Mouse (Mus musculus): ENCODE results near the gene Elavl4. TPM values are rescaled to one million over a fixed set of nuclear protein-coding genes. Genes with fewer than 3 reads are reported as not detected.

Elavl4 gene
- polyA plus RNA-seq (2014; fragmentation: Nextera tagmentation; extraction: Ambion mirVana) = 350 and 366 TPM in 2 replicates

GRCm38 (mm10) chr4:110351178-110352000, at the start of gene Elavl4:
TSS of gene Elavl4 (minus strand) at chr4:110351909.
- no peaks in the 10 kb centered on the region for H3K36me3 ChIP-seq (ENCODE audit: control insufficient read depth, insufficient read depth, low read length)
- H3K9me3 ChIP-seq (ENCODE audit: control insufficient read depth, low read length) = no peaks in the 10 kb centered on the region
- WGBS = under 1% methylated on average over 75 of the region's 75 CpGs
- peak; percentile 96 for ATAC-seq (ENCODE audit: low FRiP score, low TSS enrichment)
- H3K4me1 ChIP-seq (ENCODE audit: control insufficient read depth, insufficient read depth, low read length) = 0 out of 2 replicates have a peak, but pooled peaks cover 8% of the 10 kb centered on the region
- H3K4me3 ChIP-seq (replicated peaks; ENCODE audit: low read depth, low read length) = peak within 1 kb of the TSS; percentile 56
- H3K9ac ChIP-seq (replicated peaks; ENCODE audit: low read length) = peak within 1 kb of the TSS; percentile 84
- no peaks in the 10 kb centered on the region for H3K27me3 ChIP-seq (ENCODE audit: control insufficient read depth, insufficient read depth, low read length)
- H3K4me2 ChIP-seq (ENCODE audit: low read length) = peak within 1 kb of the TSS; percentile 63
- peak within 1 kb of the TSS; percentile 83 for H3K27ac ChIP-seq (replicated peaks; ENCODE audit: low read depth, low read length)
- DNase-seq = peak; percentile 90

GRCm38 (mm10) chr4:110397618-110398045, 45.9 kb upstream of the Elavl4 start, which contains the start of gene Agbl4:
TSS of gene Agbl4 (plus strand) at chr4:110397661.
- Histone ChIP-seq H3K9me3 (ENCODE audit: control insufficient read depth, low read length) (no peaks in the 10 kb centered on the region), H3K27ac (replicated peaks; ENCODE audit: low read depth, low read length) (0 out of 2 replicates have a peak within 1 kb of the TSS, but pooled peaks have one; percentile 4), H3K9ac (replicated peaks; ENCODE audit: low read length) (peak within 1 kb of the TSS; percentile 59), H3K4me2 (ENCODE audit: low read length) (peak within 1 kb of the TSS; percentile 60), H3K4me1 (ENCODE audit: control insufficient read depth, insufficient read depth, low read length) (peaks cover 3% of the 10 kb centered on the region; the same call in 1 of the 2 replicates), H3K36me3 (ENCODE audit: control insufficient read depth, insufficient read depth, low read length) (no peaks in the 10 kb centered on the region), H3K4me3 (replicated peaks; ENCODE audit: low read depth, low read length) (peak within 1 kb of the TSS; percentile 54), H3K27me3 (ENCODE audit: control insufficient read depth, insufficient read depth, low read length) (no peaks in the 10 kb centered on the region)
- under 1% methylated on average over 27 of the region's 27 CpGs for WGBS
- ATAC-seq (ENCODE audit: low FRiP score, low TSS enrichment) (peak; percentile 95), DNase-seq (peak; percentile 91)

GRCm38 (mm10) chr4:110396221-110396620, 44.5 kb upstream of the Elavl4 start:
- Histone ChIP-seq H3K4me2 (ENCODE audit: low read length) (no peak overlapping the region), H3K9ac (replicated peaks; ENCODE audit: low read length) (no peak overlapping the region), H3K4me3 (replicated peaks; ENCODE audit: low read depth, low read length) (no peak overlapping the region), H3K27ac (replicated peaks; ENCODE audit: low read depth, low read length) (no peak overlapping the region), H3K36me3 (ENCODE audit: control insufficient read depth, insufficient read depth, low read length) (no peaks in the 10 kb centered on the region), H3K27me3 (ENCODE audit: control insufficient read depth, insufficient read depth, low read length) (no peaks in the 10 kb centered on the region), H3K4me1 (ENCODE audit: control insufficient read depth, insufficient read depth, low read length) (peaks cover 3% of the 10 kb centered on the region; the same call in 1 of the 2 replicates), H3K9me3 (ENCODE audit: control insufficient read depth, low read length) (no peaks in the 10 kb centered on the region)
- DNase-seq = no peak
- 81% methylated on average over 5 of the region's 5 CpGs for WGBS
- ATAC-seq (ENCODE audit: low FRiP score, low TSS enrichment) = no peak

- ATAC-seq (ENCODE audit: low FRiP score, low TSS enrichment) (no peak), DNase-seq (no peak)
- H3K4me2 ChIP-seq (ENCODE audit: low read length) = no peak overlapping the region
Measured at GRCm38 (mm10) chr4:110360568-110360967, 8.9 kb upstream of the Elavl4 start.

GRCm38 (mm10) chr4:110352001-110352369, 276 bp upstream of the Elavl4 start:
- Histone ChIP-seq H3K9me3 (ENCODE audit: control insufficient read depth, low read length) (no peaks in the 10 kb centered on the region), H3K27ac (replicated peaks; ENCODE audit: low read depth, low read length) (peak overlapping the region; percentile 83), H3K9ac (replicated peaks; ENCODE audit: low read length) (peak overlapping the region; percentile 84), H3K4me3 (replicated peaks; ENCODE audit: low read depth, low read length) (peak overlapping the region; percentile 56), H3K36me3 (ENCODE audit: control insufficient read depth, insufficient read depth, low read length) (no peaks in the 10 kb centered on the region), H3K4me2 (ENCODE audit: low read length) (peak overlapping the region; percentile 63), H3K27me3 (ENCODE audit: control insufficient read depth, insufficient read depth, low read length) (no peaks in the 10 kb centered on the region), H3K4me1 (ENCODE audit: control insufficient read depth, insufficient read depth, low read length) (0 out of 2 replicates have a peak, but pooled peaks cover 8% of the 10 kb centered on the region)
- 6% methylated on average over 5 of the region's 5 CpGs for WGBS
- ATAC-seq (ENCODE audit: low FRiP score, low TSS enrichment) (no peak), DNase-seq (no peak)

More at GRCm38 (mm10) chr4:110360568-110360967, 8.9 kb upstream of the Elavl4 start:
- H3K27ac ChIP-seq (replicated peaks; ENCODE audit: low read depth, low read length) = no peak overlapping the region
- no peaks in the 10 kb centered on the region for H3K9me3 ChIP-seq (ENCODE audit: control insufficient read depth, low read length)
- no peaks in the 10 kb centered on the region for H3K36me3 ChIP-seq (ENCODE audit: control insufficient read depth, insufficient read depth, low read length)
- WGBS = 64% methylated on average over 2 of the region's 2 CpGs
- H3K4me3 ChIP-seq (replicated peaks; ENCODE audit: low read depth, low read length) = no peak overlapping the region
- no peak overlapping the region for H3K9ac ChIP-seq (replicated peaks; ENCODE audit: low read length)
- no peaks in the 10 kb centered on the region for H3K4me1 ChIP-seq (ENCODE audit: control insufficient read depth, insufficient read depth, low read length)
- H3K27me3 ChIP-seq (ENCODE audit: control insufficient read depth, insufficient read depth, low read length) = no peaks in the 10 kb centered on the region

DNA sequence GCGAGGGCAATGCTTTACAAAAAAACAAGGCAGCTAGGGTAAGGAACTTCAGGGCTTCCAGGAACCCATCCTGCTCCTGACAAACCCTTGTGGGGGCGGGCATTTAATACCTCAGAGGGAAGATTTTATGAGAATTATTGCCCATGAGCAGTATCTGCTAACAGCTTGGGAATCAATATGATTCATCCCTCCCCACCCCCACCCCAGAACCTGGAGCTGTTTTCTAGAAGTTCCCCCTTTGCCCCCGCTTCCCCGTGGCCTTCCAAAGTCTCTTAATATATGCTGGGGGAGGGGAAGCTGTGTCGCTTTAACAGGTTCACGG, 892 bp downstream of the Elavl4 start:
- Histone ChIP-seq H3K27ac (replicated peaks; ENCODE audit: low read depth, low read length) (peak overlapping the region; percentile 83), H3K27me3 (ENCODE audit: control insufficient read depth, insufficient read depth, low read length) (no peaks in the 10 kb centered on the region), H3K4me2 (ENCODE audit: low read length) (peak overlapping the region; percentile 63), H3K9ac (replicated peaks; ENCODE audit: low read length) (peak overlapping the region; percentile 84), H3K4me1 (ENCODE audit: control insufficient read depth, insufficient read depth, low read length) (0 out of 2 replicates have a peak, but pooled peaks cover 8% of the 10 kb centered on the region), H3K4me3 (replicated peaks; ENCODE audit: low read depth, low read length) (peak overlapping the region; percentile 56), H3K9me3 (ENCODE audit: control insufficient read depth, low read length) (no peaks in the 10 kb centered on the region), H3K36me3 (ENCODE audit: control insufficient read depth, insufficient read depth, low read length) (no peaks in the 10 kb centered on the region)
- DNase-seq (no peak), ATAC-seq (ENCODE audit: low FRiP score, low TSS enrichment) (no peak; the same call in 1 of the 2 replicates)
- WGBS = 7% methylated on average over 6 of the region's 6 CpGs

DNA sequence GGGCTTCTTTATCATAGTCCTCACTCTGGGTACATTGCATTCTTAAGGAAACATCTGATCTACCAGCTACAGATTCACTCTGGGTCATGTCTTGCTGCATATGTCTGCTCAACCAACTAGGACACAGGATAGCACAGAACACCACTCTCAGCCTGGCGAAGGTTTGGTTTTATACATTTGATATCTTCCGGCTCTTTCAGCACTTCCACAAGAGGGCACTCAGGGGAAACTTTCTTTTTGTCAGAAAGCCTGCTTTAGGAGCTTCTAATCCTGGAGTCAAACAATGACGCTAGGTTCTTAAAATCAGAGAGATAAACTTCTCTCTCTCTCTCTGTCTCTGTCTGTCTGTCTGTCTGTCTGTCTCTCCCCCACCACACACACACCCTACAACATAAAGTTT, 27.8 kb downstream of the Elavl4 start:
- H3K4me1 ChIP-seq (ENCODE audit: control insufficient read depth, insufficient read depth, low read length) = no peaks in the 10 kb centered on the region
- H3K27ac ChIP-seq (replicated peaks; ENCODE audit: low read depth, low read length) = no peak overlapping the region
- no peak for ATAC-seq (ENCODE audit: low FRiP score, low TSS enrichment)
- no peak overlapping the region for H3K4me2 ChIP-seq (ENCODE audit: low read length)
- H3K4me3 ChIP-seq (replicated peaks; ENCODE audit: low read depth, low read length) = no peak overlapping the region
- no peaks in the 10 kb centered on the region for H3K9me3 ChIP-seq (ENCODE audit: control insufficient read depth, low read length)
- H3K27me3 ChIP-seq (ENCODE audit: control insufficient read depth, insufficient read depth, low read length) = no peaks in the 10 kb centered on the region
- 58% methylated on average over 3 of the region's 3 CpGs for WGBS
- no peaks in the 10 kb centered on the region for H3K36me3 ChIP-seq (ENCODE audit: control insufficient read depth, insufficient read depth, low read length)
- DNase-seq = peak; percentile 9
- no peak overlapping the region for H3K9ac ChIP-seq (replicated peaks; ENCODE audit: low read length)

GRCm38 (mm10) chr4:110312126-110312525, 39.6 kb downstream of the Elavl4 start:
- no peak overlapping the region for H3K9ac ChIP-seq (replicated peaks; ENCODE audit: low read length)
- H3K27ac ChIP-seq (replicated peaks; ENCODE audit: low read depth, low read length) = no peak overlapping the region
- no peaks in the 10 kb centered on the region for H3K27me3 ChIP-seq (ENCODE audit: control insufficient read depth, insufficient read depth, low read length)
- ATAC-seq (ENCODE audit: low FRiP score, low TSS enrichment) (no peak), DNase-seq (no peak)
- 0% methylated on average over 1 of the region's 1 CpGs for WGBS
- H3K4me1 ChIP-seq (ENCODE audit: control insufficient read depth, insufficient read depth, low read length) = no peaks in the 10 kb centered on the region
- H3K9me3 ChIP-seq (ENCODE audit: control insufficient read depth, low read length) = no peaks in the 10 kb centered on the region
- H3K4me3 ChIP-seq (replicated peaks; ENCODE audit: low read depth, low read length) = no peak overlapping the region
- no peaks in the 10 kb centered on the region for H3K36me3 ChIP-seq (ENCODE audit: control insufficient read depth, insufficient read depth, low read length)
- no peak overlapping the region for H3K4me2 ChIP-seq (ENCODE audit: low read length)

GRCm38 (mm10) chr4:110306972-110307371, 44.7 kb downstream of the Elavl4 start:
- Histone ChIP-seq H3K36me3 (ENCODE audit: control insufficient read depth, insufficient read depth, low read length) (no peaks in the 10 kb centered on the region), H3K9ac (replicated peaks; ENCODE audit: low read length) (no peak overlapping the region), H3K27me3 (ENCODE audit: control insufficient read depth, insufficient read depth, low read length) (no peaks in the 10 kb centered on the region), H3K9me3 (ENCODE audit: control insufficient read depth, low read length) (no peaks in the 10 kb centered on the region), H3K4me3 (replicated peaks; ENCODE audit: low read depth, low read length) (no peak overlapping the region), H3K27ac (replicated peaks; ENCODE audit: low read depth, low read length) (no peak overlapping the region), H3K4me1 (ENCODE audit: control insufficient read depth, insufficient read depth, low read length) (no peaks in the 10 kb centered on the region), H3K4me2 (ENCODE audit: low read length) (no peak overlapping the region)
- WGBS = 51% methylated on average over 5 of the region's 5 CpGs
- DNase-seq (no peak), ATAC-seq (ENCODE audit: low FRiP score, low TSS enrichment) (no peak)

Data from midbrain, embryonic 14.5 days (tissue).